Mouse (Mus musculus) limb, embryonic 14.5 days (tissue): ENCODE measurements around the gene Olfr12. TPM values are rescaled to one million over a fixed set of nuclear protein-coding genes. Genes with fewer than 3 reads are reported as not detected.

Experiments
- ATAC-seq: fragments of 200-750 bp; cut with Nextera tagmentation; 2 replicates; pipeline ENCODE4 v1.8.0; 2017; ENCODE audit warnings: low read depth, moderate number of reproducible peaks, moderate TSS enrichment; ENCODE audit not compliant: low FRiP score
- DNase-seq: peaks from one replicate; pipeline ENCODE4 v3.0.0-alpha.2; 2015; ENCODE audit warnings: low spot score
- H3K27ac ChIP-seq: fragments of 300-500 bp; sonication (generic); replicated peaks from 2 replicates; pipeline ENCODE4 v1.5.1; 2014; ENCODE audit warnings: low read depth, mild to moderate bottlenecking, low read length, moderate library complexity, mixed read lengths
- H3K27me3 ChIP-seq: fragments of 300-500 bp; sonication (generic); 2 replicates; pipeline ENCODE4 v1.6.1; 2014; ENCODE audit warnings: low read length, mixed read lengths; ENCODE audit not compliant: control insufficient read depth, insufficient read depth
- H3K36me3 ChIP-seq: fragments of 300-500 bp; sonication (generic); 2 replicates; pipeline ENCODE4 v1.6.1; 2014; ENCODE audit warnings: mild to moderate bottlenecking, low read length, moderate library complexity, mixed read lengths; ENCODE audit not compliant: control insufficient read depth, insufficient read depth
- H3K4me1 ChIP-seq: fragments of 300-500 bp; sonication (generic); 2 replicates; pipeline ENCODE4 v1.6.1; 2014; ENCODE audit warnings: antibody characterized with exemption, low read length, mixed read lengths; ENCODE audit not compliant: control insufficient read depth, insufficient read depth
- H3K4me2 ChIP-seq: fragments of 300-500 bp; sonication (generic); replicated peaks from 2 replicates; pipeline ENCODE4 v1.6.1; 2014; ENCODE audit warnings: low read depth, mild to moderate bottlenecking, low read length, moderate library complexity; ENCODE audit not compliant: severe bottlenecking
- H3K4me3 ChIP-seq: fragments of 300-500 bp; sonication (generic); replicated peaks from 2 replicates; pipeline ENCODE4 v1.5.1; 2014; ENCODE audit warnings: low read length
- H3K9ac ChIP-seq: fragments of 300-500 bp; sonication (generic); 2 replicates; pipeline ENCODE4 v1.6.1; 2014; ENCODE audit warnings: mild to moderate bottlenecking, low read depth, low read length, moderate library complexity; ENCODE audit not compliant: severe bottlenecking
- H3K9me3 ChIP-seq: fragments of 300-500 bp; sonication (generic); 2 replicates; pipeline ENCODE4 v1.6.1; 2016; ENCODE audit warnings: low read length; ENCODE audit not compliant: control insufficient read depth
- POLR2A ChIP-seq: fragments of 200-500 bp; IDR thresholded peaks from 2 replicates; pipeline ENCODE4 v1.8.0; 2012; ENCODE audit warnings: inconsistent platforms, mild to moderate bottlenecking, moderate library complexity, borderline replicate concordance; ENCODE audit not compliant: insufficient read depth, insufficient read length; ENCODE audit errors: extremely low read depth
- WGBS: fragments of 180-500 bp; shearing (Covaris S2); extraction: QIAGEN DNeasy Blood & Tissue Kit; methylation state at CpG from one replicate; pipeline ENCODE4 v1.1.7; 2014; 5-methylcytosine and 5-hydroxymethylcytosine counted together
- polyA plus RNA-seq, 2 experiments: library from polyadenylated mRNA; depleted of rRNA in 1 of 2; stranded (reverse) in 1 of 2; unstranded in 1 of 2; fragments of >200 nt; fragmentation: Nextera tagmentation in 1 of 2; extraction: Ambion mirVana in 1 of 2; gene quantifications; 2 replicates each; pipeline versions ENCODE4 v1.2.1 to v1.2.3; 2012 to 2014

Gene Olfr12
- polyA plus RNA-seq, 2 experiments: not detected

GRCm38 (mm10) chr1:92605482-92605881 is 12.1 kb upstream of the Olfr12 start, which contains the start of gene Olfr1410:
Gene Olfr1410, plus strand, starts transcription at chr1:92605782.
- Histone ChIP-seq H3K36me3 (no peaks in the 10 kb centered on the region), H3K4me2 (no peak within 1 kb of the TSS), H3K9ac (no peak within 1 kb of the TSS), H3K4me3 (no peak within 1 kb of the TSS), H3K27ac (no peak within 1 kb of the TSS), H3K9me3 (no peaks in the 10 kb centered on the region), H3K4me1 (no peaks in the 10 kb centered on the region), H3K27me3 (no peaks in the 10 kb centered on the region)
- ATAC-seq: no peak
- no peak for DNase-seq
- WGBS: 94% methylated on average over 1 of the region's 1 CpGs
- no peak for TF ChIP-seq POLR2A

GRCm38 (mm10) chr1:92607711-92608110 is 9.9 kb upstream of the Olfr12 start:
- Histone ChIP-seq H3K4me1 (no peaks in the 10 kb centered on the region), H3K27ac (no peak overlapping the region), H3K4me2 (no peak overlapping the region), H3K4me3 (no peak overlapping the region), H3K9ac (no peak overlapping the region), H3K9me3 (no peaks in the 10 kb centered on the region), H3K36me3 (no peaks in the 10 kb centered on the region), H3K27me3 (no peaks in the 10 kb centered on the region)
- 74% methylated on average over 4 of the region's 4 CpGs for WGBS
- DNase-seq: no peak
- TF ChIP-seq POLR2A: no peak
- ATAC-seq: no peak

- 6% methylated on average over 5 of the region's 5 CpGs for WGBS
- H3K4me1 ChIP-seq: no peaks in the 10 kb centered on the region
- H3K36me3 ChIP-seq: no peaks in the 10 kb centered on the region
- ATAC-seq: peak; percentile 57; the same call in 1 of the 2 replicates
- DNase-seq: peak; percentile 63
- no peak overlapping the region for H3K27ac ChIP-seq
- H3K4me3 ChIP-seq: no peak overlapping the region
- no peaks in the 10 kb centered on the region for H3K9me3 ChIP-seq
- no peak for TF ChIP-seq POLR2A
- H3K27me3 ChIP-seq: no peaks in the 10 kb centered on the region
- no peak overlapping the region for H3K4me2 ChIP-seq
- no peak overlapping the region for H3K9ac ChIP-seq
Observed at GRCm38 (mm10) chr1:92611008-92611407, 6.6 kb upstream of the Olfr12 start.

GRCm38 (mm10) chr1:92613175-92613574 is 4.4 kb upstream of the Olfr12 start:
- no peak overlapping the region for H3K4me3 ChIP-seq
- H3K9me3 ChIP-seq: no peaks in the 10 kb centered on the region

GRCm38 (mm10) chr1:92614516-92614915 is 3.1 kb upstream of the Olfr12 start:
- Histone ChIP-seq H3K9me3 (no peaks in the 10 kb centered on the region), H3K9ac (no peak overlapping the region), H3K27ac (no peak overlapping the region), H3K27me3 (no peaks in the 10 kb centered on the region), H3K4me1 (no peaks in the 10 kb centered on the region), H3K4me3 (no peak overlapping the region), H3K36me3 (no peaks in the 10 kb centered on the region), H3K4me2 (no peak overlapping the region)
- peak; percentile 28 for DNase-seq
- no peak for ATAC-seq
- WGBS: 16% methylated on average over 1 of the region's 1 CpGs
- TF ChIP-seq POLR2A: no peak

More at GRCm38 (mm10) chr1:92613175-92613574, 4.4 kb upstream of the Olfr12 start:
- no peak overlapping the region for H3K4me2 ChIP-seq
- H3K27ac ChIP-seq: no peak overlapping the region
- no peaks in the 10 kb centered on the region for H3K27me3 ChIP-seq
- TF ChIP-seq POLR2A: no peak
- no peak overlapping the region for H3K9ac ChIP-seq
- ATAC-seq: no peak
- WGBS: 43% methylated on average over 4 of the region's 4 CpGs
- no peak for DNase-seq
- H3K4me1 ChIP-seq: no peaks in the 10 kb centered on the region
- H3K36me3 ChIP-seq: no peaks in the 10 kb centered on the region

- Histone ChIP-seq H3K9ac (no peak overlapping the region), H3K27me3 (no peaks in the 10 kb centered on the region), H3K27ac (no peak overlapping the region), H3K4me1 (no peaks in the 10 kb centered on the region), H3K36me3 (no peaks in the 10 kb centered on the region), H3K4me2 (no peak overlapping the region), H3K4me3 (no peak overlapping the region), H3K9me3 (no peaks in the 10 kb centered on the region)
- no peak for TF ChIP-seq POLR2A
- ATAC-seq (no peak), DNase-seq (no peak)
- 63% methylated on average over 1 of the region's 1 CpGs for WGBS
Observed at GRCm38 (mm10) chr1:92616046-92616445, 1.5 kb upstream of the Olfr12 start.
